Mouse (Mus musculus) erythroblast, embryonic 14.5 days (primary cell): ENCODE measurements around the gene Foxo3.

Source experiments
- GATA1 ChIP-seq: IDR thresholded peaks from 2 replicates; pipeline ENCODE4 v1.6.1; 2012; ENCODE audit warnings: low read length, inconsistent platforms, mixed read lengths
- TAL1 ChIP-seq: IDR thresholded peaks from 3 replicates; pipeline ENCODE4 v1.6.1; 2012; ENCODE audit warnings: low read length, inconsistent platforms, mixed read lengths

DNA sequence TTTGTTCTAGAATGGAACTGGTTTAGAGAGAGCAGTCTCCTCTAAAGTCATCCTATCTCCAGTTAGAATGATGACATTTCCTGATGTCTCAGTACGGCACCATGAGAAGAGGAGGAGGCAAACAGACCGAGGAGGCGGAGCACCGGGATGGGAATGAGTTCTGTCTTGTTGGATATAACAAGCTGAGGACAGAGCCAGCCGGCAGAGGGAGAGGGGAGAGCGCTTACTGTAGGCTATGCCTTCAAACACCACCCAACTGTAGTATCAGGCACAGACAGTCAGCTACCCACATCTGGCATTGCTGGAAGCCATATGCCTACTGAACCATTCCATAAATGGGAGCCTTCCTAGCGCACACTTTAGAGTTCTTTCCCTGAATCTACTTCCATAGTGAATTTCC lies 32.6 kb downstream of the Foxo3 start:
- no peak for TF ChIP-seq GATA1
- TF ChIP-seq TAL1: no peak
